Mouse (Mus musculus) olfactory bulb, adult 2 months (tissue): Measurements from ENCODE around the gene Map6.

Source experiments
- CTCF ChIP-seq: fragments of 200-500 bp; IDR thresholded peaks from 2 replicates; pipeline ENCODE4 v1.5.1; 2012; ENCODE audit warnings: low read depth, mild to moderate bottlenecking, low read length, moderate library complexity; ENCODE audit not compliant: insufficient read depth
- POLR2A ChIP-seq: fragments of 200-500 bp; IDR thresholded peaks from 2 replicates; pipeline ENCODE4 v1.6.1; 2012; ENCODE audit warnings: mild to moderate bottlenecking, low read depth, low read length, moderate library complexity; ENCODE audit not compliant: insufficient read depth

DNA sequence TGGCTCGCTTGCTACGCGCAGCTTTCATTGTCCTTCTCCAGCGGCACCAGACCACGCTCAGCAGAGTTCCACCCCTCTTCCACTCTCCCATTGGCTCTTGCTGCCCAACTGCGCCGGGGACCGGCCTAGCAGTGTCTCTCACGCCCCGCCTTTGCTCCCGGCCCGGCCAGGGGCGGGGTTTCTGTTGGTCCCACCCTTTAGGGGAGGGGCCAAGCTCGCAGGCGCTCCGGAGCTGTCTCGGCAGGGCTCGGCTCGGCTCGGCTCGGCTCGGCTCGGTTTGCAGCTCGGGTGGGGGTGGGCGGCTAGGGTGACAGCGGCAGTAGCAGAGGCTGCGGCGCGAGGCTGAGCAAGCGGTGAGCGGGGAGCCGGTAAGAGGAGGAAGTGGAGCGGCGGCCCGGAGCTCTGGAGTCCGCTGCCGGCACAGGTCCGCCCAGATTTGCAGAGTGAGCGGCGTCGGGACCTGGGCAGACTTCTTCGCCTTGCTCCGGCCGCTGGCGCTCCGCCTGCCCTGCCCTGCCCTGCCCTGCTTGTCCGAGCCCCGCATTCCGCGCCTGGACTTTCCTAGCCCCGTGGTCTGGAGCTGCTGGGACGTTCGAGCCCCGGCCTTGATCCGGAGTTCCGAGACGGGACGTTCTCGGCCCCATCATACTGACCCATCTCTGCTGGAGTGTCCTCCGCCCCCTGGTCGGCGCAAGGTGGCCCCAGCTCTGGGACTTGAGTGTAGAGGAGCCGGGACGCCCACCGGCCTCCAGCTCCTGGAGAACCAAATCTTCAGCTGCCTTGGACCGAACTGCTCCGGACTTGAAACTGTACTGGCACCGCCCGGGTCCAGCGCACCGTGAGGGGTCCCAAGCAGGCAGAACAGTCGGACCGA, 114.2 kb downstream of the Map6 start, which contains the start of gene Gdpd5:
- TF ChIP-seq POLR2A: peak; percentile 76
- TF ChIP-seq CTCF: no peak
